Mouse (Mus musculus) heart, postnatal 0 days (tissue): ENCODE measurements at regions not wholly inside any gene's neighbourhood (a gene's known extent, or its start where the extent isn't known, plus 50 kb on each side); places are given as distances from the start of the nearest gene placed in this dataset.

Experiments used
- ATAC-seq: fragments of 200-750 bp; cut with Nextera tagmentation; 2 replicates; pipeline ENCODE4 v1.8.0; 2017; ENCODE audit warnings: low read depth, moderate number of reproducible peaks, moderate library complexity; ENCODE audit not compliant: insufficient read depth
- DNase-seq: peaks from one replicate; pipeline ENCODE4 v3.0.0-alpha.2; 2016; ENCODE audit warnings: low spot score
- H3K27ac ChIP-seq: fragments of 300-500 bp; sonication (generic); 2 replicates; pipeline ENCODE4 v1.5.1; 2014; ENCODE audit warnings: low read depth, mild to moderate bottlenecking
- H3K27me3 ChIP-seq: fragments of 300-500 bp; sonication (generic); 2 replicates; pipeline ENCODE4 v1.6.1; 2014; ENCODE audit warnings: low read length, mixed read lengths; ENCODE audit not compliant: control insufficient read depth, insufficient read depth
- H3K36me3 ChIP-seq: fragments of 300-500 bp; sonication (generic); replicated peaks from 2 replicates; pipeline ENCODE4 v1.6.1; 2014; ENCODE audit warnings: low read length, mixed read lengths; ENCODE audit not compliant: control insufficient read depth, insufficient read depth
- H3K4me1 ChIP-seq: fragments of 300-500 bp; sonication (generic); 2 replicates; pipeline ENCODE4 v1.6.1; 2014; ENCODE audit warnings: antibody characterized with exemption; ENCODE audit not compliant: control insufficient read depth, insufficient read depth
- H3K4me2 ChIP-seq: fragments of 300-500 bp; sonication (generic); 2 replicates; pipeline ENCODE4 v1.6.1; 2014; ENCODE audit warnings: low read depth, mild to moderate bottlenecking, low read length, moderate library complexity
- H3K4me3 ChIP-seq: fragments of 300-500 bp; sonication (generic); 2 replicates; pipeline ENCODE4 v1.5.1; 2014; ENCODE audit warnings: low read depth, low read length
- H3K9ac ChIP-seq: fragments of 300-500 bp; sonication (generic); replicated peaks from 2 replicates; pipeline ENCODE4 v1.6.1; 2014; ENCODE audit warnings: low read depth, low read length, mixed read lengths
- H3K9me3 ChIP-seq: fragments of 300-500 bp; sonication (generic); replicated peaks from 2 replicates; pipeline ENCODE4 v1.6.1; 2016; ENCODE audit warnings: low read length; ENCODE audit not compliant: control insufficient read depth
- CTCF ChIP-seq: IDR thresholded peaks from 2 replicates; pipeline ENCODE4 v1.5.1; 2016; ENCODE audit warnings: antibody characterized with exemption, control low read depth, low read depth
- EP300 ChIP-seq: IDR thresholded peaks from 2 replicates; pipeline ENCODE4 v1.6.1; 2016; ENCODE audit warnings: antibody characterized with exemption, low read depth
- WGBS: fragments of 180-500 bp; shearing (Covaris S2); extraction: QIAGEN DNeasy Blood & Tissue Kit; methylation state at CpG from one replicate; pipeline ENCODE4 v1.1.7; 2014; 5-methylcytosine and 5-hydroxymethylcytosine counted together

- Histone ChIP-seq H3K4me3 (no peak overlapping the region), H3K27ac (no peak overlapping the region), H3K27me3 (no peaks in the 10 kb centered on the region), H3K9ac (no peak overlapping the region), H3K36me3 (no peaks in the 10 kb centered on the region), H3K4me1 (no peaks in the 10 kb centered on the region), H3K9me3 (no peaks in the 10 kb centered on the region), H3K4me2 (no peak overlapping the region)
- DNase-seq (no peak), ATAC-seq (no peak)
- no peak for TF ChIP-seq EP300
- no peak for TF ChIP-seq CTCF
These were observed 388.4 kb upstream of the Kdm8 start for GRCm38 (mm10) chr7:125055951-125056625.

- TF ChIP-seq EP300 (no peak), CTCF (no peak)
- Histone ChIP-seq H3K9me3 (no peaks in the 10 kb centered on the region), H3K4me3 (no peak overlapping the region), H3K27me3 (no peaks in the 10 kb centered on the region), H3K4me2 (no peak overlapping the region), H3K36me3 (no peaks in the 10 kb centered on the region), H3K9ac (no peak overlapping the region), H3K4me1 (no peaks in the 10 kb centered on the region), H3K27ac (no peak overlapping the region)
- 82% methylated on average over 4 of the region's 4 CpGs for WGBS
- no peak for ATAC-seq
- DNase-seq: no peak
These were observed 342.0 kb upstream of the Kdm8 start for GRCm38 (mm10) chr7:125102464-125102863.

GRCm38 (mm10) chr7:125104011-125104410 is 340.5 kb upstream of the Kdm8 start:
- DNase-seq: no peak

GRCm38 (mm10) chr7:125112820-125113273 is 331.6 kb upstream of the Kdm8 start:
- H3K4me3 ChIP-seq: no peak overlapping the region
- H3K4me2 ChIP-seq: no peak overlapping the region
- no peaks in the 10 kb centered on the region for H3K4me1 ChIP-seq
- no peaks in the 10 kb centered on the region for H3K36me3 ChIP-seq
- ATAC-seq: no peak
- 71% methylated on average over 9 of the region's 9 CpGs for WGBS
- H3K9ac ChIP-seq: no peak overlapping the region
- no peaks in the 10 kb centered on the region for H3K27me3 ChIP-seq
- no peak for DNase-seq
- TF ChIP-seq CTCF (no peak), EP300 (no peak)
- no peaks in the 10 kb centered on the region for H3K9me3 ChIP-seq
- no peak overlapping the region for H3K27ac ChIP-seq

More at GRCm38 (mm10) chr7:125104011-125104410, 340.5 kb upstream of the Kdm8 start:
- ATAC-seq: no peak
- Histone ChIP-seq H3K9ac (no peak overlapping the region), H3K36me3 (no peaks in the 10 kb centered on the region), H3K4me2 (no peak overlapping the region), H3K27me3 (no peaks in the 10 kb centered on the region), H3K4me3 (no peak overlapping the region), H3K4me1 (no peaks in the 10 kb centered on the region), H3K27ac (no peak overlapping the region), H3K9me3 (no peaks in the 10 kb centered on the region)
- WGBS: 75% methylated on average over 4 of the region's 4 CpGs
- TF ChIP-seq EP300 (no peak), CTCF (no peak)

GRCm38 (mm10) chr7:125115322-125115996 is 329.0 kb upstream of the Kdm8 start:
- Histone ChIP-seq H3K4me1 (no peaks in the 10 kb centered on the region), H3K4me3 (no peak overlapping the region), H3K27ac (no peak overlapping the region), H3K9ac (no peak overlapping the region), H3K36me3 (no peaks in the 10 kb centered on the region), H3K27me3 (no peaks in the 10 kb centered on the region), H3K4me2 (no peak overlapping the region), H3K9me3 (no peaks in the 10 kb centered on the region)
- TF ChIP-seq CTCF: no peak
- TF ChIP-seq EP300: no peak
- WGBS: 67% methylated on average over 8 of the region's 8 CpGs
- DNase-seq (no peak), ATAC-seq (no peak)

GRCm38 (mm10) chr7:125117173-125117572 is 327.3 kb upstream of the Kdm8 start:
- no peak for ATAC-seq
- TF ChIP-seq CTCF (no peak), EP300 (no peak)
- H3K27me3 ChIP-seq: no peaks in the 10 kb centered on the region

More at GRCm38 (mm10) chr7:125117173-125117572, 327.3 kb upstream of the Kdm8 start:
- Histone ChIP-seq H3K9ac (no peak overlapping the region), H3K9me3 (no peaks in the 10 kb centered on the region), H3K27ac (no peak overlapping the region), H3K36me3 (no peaks in the 10 kb centered on the region), H3K4me1 (no peaks in the 10 kb centered on the region), H3K4me2 (no peak overlapping the region), H3K4me3 (no peak overlapping the region)
- 64% methylated on average over 8 of the region's 8 CpGs for WGBS
- no peak for DNase-seq
